Mouse (Mus musculus) ES-E14 (cell line): Measurements from ENCODE around the gene Tceal5. TPM values are rescaled to one million over a fixed set of nuclear protein-coding genes. Genes with fewer than 3 reads are reported as not detected.
A peak's percentile ranks its signal among the peaks of the same experiment; 100 is the strongest.

Experiments used
- DNase-seq: peaks from one replicate; pipeline ENCODE4 v3.0.0-alpha.2; 2013; ENCODE audit warnings: low read depth, low spot score
- H3K27ac ChIP-seq: 2 replicates; pipeline ENCODE4 v1.5.1; 2012; ENCODE audit warnings: low read depth, mild to moderate bottlenecking, low read length, moderate library complexity, mixed read lengths; ENCODE audit not compliant: poor library complexity, insufficient read depth, severe bottlenecking
- H3K36me3 ChIP-seq: 2 replicates; pipeline ENCODE4 v1.6.1; 2012; ENCODE audit warnings: mild to moderate bottlenecking, low read length, moderate library complexity, mixed read lengths; ENCODE audit not compliant: control insufficient read depth, poor library complexity, insufficient read depth, severe bottlenecking
- H3K4me1 ChIP-seq, 2 experiments: fragments of 150-350 bp in 1 of 2; sonication (generic) in 1 of 2; 2 replicates each; pipeline ENCODE4 v1.6.1; 2012; ENCODE audit warnings: low read length in 2 of 2, mild to moderate bottlenecking in 1 of 2, mixed read lengths in 1 of 2; ENCODE audit not compliant: control insufficient read depth in 2 of 2, insufficient read depth in 2 of 2, poor library complexity in 1 of 2
- H3K4me3 ChIP-seq, 2 experiments: fragments of 150-350 bp in 1 of 2; sonication (generic) in 1 of 2; 2 replicates each; pipeline ENCODE4 v1.5.1; 2012; ENCODE audit warnings: low read length in 2 of 2, low read depth in 1 of 2, mild to moderate bottlenecking in 1 of 2, mixed read lengths in 1 of 2; ENCODE audit not compliant: insufficient read depth in 1 of 2, poor library complexity in 1 of 2, severe bottlenecking in 1 of 2
- H3K9ac ChIP-seq: 2 replicates; pipeline ENCODE4 v1.6.1; 2012; ENCODE audit warnings: low read depth, mild to moderate bottlenecking, low read length, mixed read lengths; ENCODE audit not compliant: poor library complexity, insufficient read depth, severe bottlenecking
- H3K9me3 ChIP-seq: fragments of 150-350 bp; sonication (generic); 2 replicates; pipeline ENCODE4 v1.6.1; 2012; ENCODE audit warnings: low read depth, mild to moderate bottlenecking, low read length; ENCODE audit not compliant: control insufficient read depth, insufficient read depth
- CHD2 ChIP-seq: IDR thresholded peaks from 2 replicates; pipeline ENCODE4 v1.6.1; 2014; ENCODE audit warnings: mild to moderate bottlenecking, low read depth, low read length, inconsistent platforms
- HCFC1 ChIP-seq: IDR thresholded peaks from 2 replicates; pipeline ENCODE4 v1.6.1; 2012; ENCODE audit warnings: low read length, inconsistent platforms, borderline replicate concordance; ENCODE audit not compliant: insufficient read depth
- MAFK ChIP-seq: IDR thresholded peaks from 2 replicates; pipeline ENCODE4 v1.6.1; 2014; ENCODE audit warnings: mild to moderate bottlenecking, low read depth, low read length, inconsistent platforms; ENCODE audit not compliant: insufficient read depth
- ZC3H11A ChIP-seq: IDR thresholded peaks from 2 replicates; pipeline ENCODE4 v1.6.1; 2012; ENCODE audit warnings: low read depth, mild to moderate bottlenecking, inconsistent platforms, low read length, borderline replicate concordance
- ZNF384 ChIP-seq: IDR thresholded peaks from 2 replicates; pipeline ENCODE4 v1.6.1; 2012; ENCODE audit warnings: low read depth, low read length, inconsistent platforms
- in situ Hi-C, 2 experiments: fragments of 600-800 bp; cut with MboI; formaldehyde crosslinking; loops; one replicate each; pipeline ENCODE4 v1.15.1; 2025; ENCODE audit warnings: low sequenced_read_pairs in 2 of 2, inconsistent platforms in 1 of 2; ENCODE audit not compliant: unreplicated experiment in 2 of 2
- total RNA-seq: library from RNA; depleted of rRNA; stranded (reverse); fragments of 300-350 nt; gene quantifications from 2 replicates; pipeline ENCODE4 v1.2.3, GENCODE M21; 2012

Gene Tceal5
- total RNA-seq, 1 experiment: 6.2 TPM

- H3K27ac ChIP-seq: peak overlapping the region; percentile 53
- in situ Hi-C loops: no loop called here
- H3K9ac ChIP-seq: peak overlapping the region; percentile 86
- H3K9me3 ChIP-seq: no peaks in the 10 kb centered on the region
- TF ChIP-seq HCFC1 (no peak), CHD2 (no peak), MAFK (no peak), ZC3H11A (no peak), ZNF384 (no peak)
- H3K4me3 ChIP-seq: peak overlapping the region; percentile 83
- H3K4me1 ChIP-seq: no peaks in the 10 kb centered on the region
- DNase-seq: peak; percentile 50
- H3K36me3 ChIP-seq: no peaks in the 10 kb centered on the region; the same call in 1 of the 2 replicates
Observed at GRCm38 (mm10) chrX:136245521-136246071, 41.9 kb upstream of the Tceal5 start.

- H3K27ac ChIP-seq: peak within 1 kb of the TSS; percentile 53
- H3K9me3 ChIP-seq: no peaks in the 10 kb centered on the region
- TF ChIP-seq HCFC1: no peak
- TF ChIP-seq MAFK: no peak
- TF ChIP-seq CHD2: no peak
- 0 out of 2 replicates have a peak, but pooled peaks have one; percentile 6 for TF ChIP-seq ZNF384
- in situ Hi-C loops: no loop called here
- peak within 1 kb of the TSS; percentile 86 for H3K9ac ChIP-seq
- DNase-seq: peak; percentile 72
- H3K4me1 ChIP-seq: no peaks in the 10 kb centered on the region
- H3K4me3 ChIP-seq: peak within 1 kb of the TSS; percentile 83
- H3K36me3 ChIP-seq: no peaks in the 10 kb centered on the region; the same call in 1 of the 2 replicates
Observed at GRCm38 (mm10) chrX:136244574-136245229, 41.0 kb upstream of the Tceal5 start, which contains the start of gene Tceal9. Gene Tceal9, plus strand, starts transcription at chrX:136245079.

GRCm38 (mm10) chrX:136243181-136243580, 39.5 kb upstream of the Tceal5 start:
- Histone ChIP-seq H3K36me3 (no peaks in the 10 kb centered on the region; the same call in 1 of the 2 replicates), H3K9ac (no peak overlapping the region), H3K27ac (no peak overlapping the region), H3K9me3 (no peaks in the 10 kb centered on the region), H3K4me1 (no peaks in the 10 kb centered on the region), H3K4me3 (no peak overlapping the region)
- in situ Hi-C loops: no loop called here
- no peak for DNase-seq
- no peak for TF ChIP-seq ZC3H11A
- TF ChIP-seq CHD2: no peak
- TF ChIP-seq ZNF384: no peak
- no peak for TF ChIP-seq MAFK
- no peak for TF ChIP-seq HCFC1

GRCm38 (mm10) chrX:136238118-136238517, 34.4 kb upstream of the Tceal5 start:
- in situ Hi-C loops: no loop called here
- no peak for DNase-seq
- TF ChIP-seq ZC3H11A (no peak), ZNF384 (no peak)

GRCm38 (mm10) chrX:136227768-136228167, 24.1 kb upstream of the Tceal5 start:
- no peak for TF ChIP-seq ZC3H11A
- TF ChIP-seq HCFC1: no peak
- no peak for TF ChIP-seq CHD2
- TF ChIP-seq ZNF384: no peak
- no peak for TF ChIP-seq MAFK
- no peak for DNase-seq
- H3K9me3 ChIP-seq: no peaks in the 10 kb centered on the region

More at GRCm38 (mm10) chrX:136238118-136238517, 34.4 kb upstream of the Tceal5 start:
- no peak overlapping the region for H3K27ac ChIP-seq
- H3K9ac ChIP-seq: no peak overlapping the region
- no peak overlapping the region for H3K4me3 ChIP-seq
- H3K36me3 ChIP-seq: no peaks in the 10 kb centered on the region
- no peaks in the 10 kb centered on the region for H3K4me1 ChIP-seq
- no peaks in the 10 kb centered on the region for H3K9me3 ChIP-seq

More at GRCm38 (mm10) chrX:136227768-136228167, 24.1 kb upstream of the Tceal5 start:
- Histone ChIP-seq H3K36me3 (no peaks in the 10 kb centered on the region), H3K27ac (no peak overlapping the region), H3K9ac (no peak overlapping the region), H3K4me3 (no peak overlapping the region), H3K4me1 (no peaks in the 10 kb centered on the region)
- in situ Hi-C loops: no loop called here
